ENCODE assay signal across 17 mouse cellular contexts in genomic region chr14:81037635-81038034, GRCm38 (mm10).
"Had no signal": no experiment of that assay in that cellular context is flagged by ENCODE, and none has a peak within 500 bp of the region (broad histone marks: within the 10 kb centered on the region; RNA-seq: fewer than 3 reads in every experiment).

No protein-coding gene starts in this region.

- H3K9me3 ChIP-seq: liver, embryonic 13.5 days; liver, embryonic 15.5 days; megakaryocyte, embryonic 14.5 days; midbrain, embryonic 13.5 days; midbrain, embryonic 15.5 days; neural tube, embryonic 12.5 days; stomach, embryonic 15.5 days had no signal

- H3K4me3 ChIP-seq: liver, embryonic 13.5 days; liver, embryonic 15.5 days; megakaryocyte, embryonic 14.5 days; midbrain, embryonic 13.5 days; midbrain, embryonic 15.5 days; neural tube, embryonic 12.5 days; stomach, embryonic 15.5 days had no signal

- H3K27ac ChIP-seq: liver, embryonic 13.5 days; liver, embryonic 15.5 days; macrophage; midbrain, embryonic 13.5 days; midbrain, embryonic 15.5 days; neural tube, embryonic 12.5 days; stomach, embryonic 15.5 days; stomach, postnatal 0 days had no signal

- H3K4me2 ChIP-seq: liver, embryonic 11.5 days; liver, embryonic 13.5 days; liver, embryonic 15.5 days; midbrain, embryonic 11.5 days; midbrain, embryonic 13.5 days; midbrain, embryonic 15.5 days; neural tube, embryonic 12.5 days; stomach, embryonic 15.5 days had no signal

- H3K36me3 ChIP-seq: liver, embryonic 13.5 days; liver, embryonic 15.5 days; midbrain, embryonic 13.5 days; midbrain, embryonic 15.5 days; neural tube, embryonic 12.5 days; stomach, embryonic 15.5 days had no signal

- DNase-seq: liver; liver, embryonic 13.5 days; liver, postnatal 0 days; right cerebral cortex, postnatal 14 days; thymus, adult 2 months; thymus, postnatal 25 days; thymus, postnatal 4 days had no signal

- H3K27me3 ChIP-seq: liver, embryonic 13.5 days; liver, embryonic 15.5 days; megakaryocyte, embryonic 14.5 days; midbrain, embryonic 13.5 days; midbrain, embryonic 15.5 days; neural tube, embryonic 12.5 days; stomach, embryonic 15.5 days had no signal

- ATAC-seq: liver, postnatal 0 days; midbrain, embryonic 13.5 days; midbrain, embryonic 15.5 days had no signal

- H3K4me1 ChIP-seq: liver, embryonic 13.5 days; liver, embryonic 15.5 days; megakaryocyte, embryonic 14.5 days; midbrain, embryonic 13.5 days; midbrain, embryonic 15.5 days; neural tube, embryonic 12.5 days; stomach, embryonic 15.5 days had no signal

- H3K9ac ChIP-seq: liver, embryonic 13.5 days; liver, embryonic 15.5 days; liver, postnatal 0 days; midbrain, embryonic 13.5 days; midbrain, embryonic 15.5 days; neural tube, embryonic 12.5 days; stomach, embryonic 15.5 days had no signal
